Mouse (Mus musculus) thymus, postnatal 14 days (tissue): ENCODE data around the gene Pex26.
A peak's percentile ranks its signal among the peaks of the same experiment; 100 is the strongest.

Experiments
- DNase-seq: peaks from one replicate; pipeline ENCODE4 v3.0.0; 2021

Gene Pex26

GRCm38 (mm10) chr6:121245127-121246036 lies 61.9 kb downstream of the Pex26 start, which contains the start of gene Usp18:
Gene Usp18 (plus strand): TSS chr6:121245906.
- DNase-seq: peak; percentile 92

DNA sequence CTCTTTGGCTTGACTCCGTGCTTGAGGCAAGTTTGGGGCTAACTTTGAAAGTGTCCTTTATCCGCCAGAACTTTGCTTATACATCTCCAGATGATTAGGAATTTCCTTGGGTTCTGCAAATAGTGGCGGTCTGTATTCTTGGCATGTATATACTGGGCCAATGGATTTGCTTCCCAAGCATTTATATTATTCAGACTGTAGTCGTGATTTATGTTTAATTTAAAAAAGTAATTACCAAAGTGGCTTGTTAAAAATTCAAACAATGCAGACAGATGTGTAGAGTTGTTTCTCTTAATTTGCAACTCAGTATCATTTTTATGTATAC lies 62.5 kb downstream of the Pex26 start:
- DNase-seq: no peak
